Mouse (Mus musculus) forebrain, postnatal 0 days (tissue): ENCODE measurements around the gene Gtf2f1. TPM values are rescaled to one million over a fixed set of nuclear protein-coding genes. Genes with fewer than 3 reads are reported as not detected.
"Not testable (repeated sequence)": the region's sequence is repeated elsewhere in the genome, so short reads cannot be mapped to it uniquely, and the experiment has no call there.

ENCODE experiments used
- ATAC-seq: fragments of 200-750 bp; cut with Nextera tagmentation; 2 replicates; pipeline ENCODE4 v1.8.0; 2017; ENCODE audit warnings: mild to moderate bottlenecking, moderate library complexity
- DNase-seq: peaks from one replicate; pipeline ENCODE4 v3.0.0-alpha.2; 2015
- H3K27ac ChIP-seq: fragments of 300-500 bp; sonication (generic); 2 replicates; pipeline ENCODE4 v1.5.1; 2014; ENCODE audit warnings: low read depth, mild to moderate bottlenecking, antibody characterized with exemption, low read length, moderate library complexity, mixed read lengths
- H3K27me3 ChIP-seq: fragments of 300-500 bp; sonication (generic); 2 replicates; pipeline ENCODE4 v1.6.1; 2014; ENCODE audit warnings: mild to moderate bottlenecking, low read length, mixed read lengths; ENCODE audit not compliant: insufficient read depth
- H3K36me3 ChIP-seq: fragments of 300-500 bp; sonication (generic); 2 replicates; pipeline ENCODE4 v1.6.1; 2014; ENCODE audit warnings: mild to moderate bottlenecking, moderate library complexity; ENCODE audit not compliant: insufficient read depth
- H3K4me1 ChIP-seq: fragments of 300-500 bp; sonication (generic); 2 replicates; pipeline ENCODE4 v1.6.1; 2014; ENCODE audit warnings: antibody characterized with exemption; ENCODE audit not compliant: insufficient read depth
- H3K4me2 ChIP-seq: fragments of 300-500 bp; sonication (generic); 2 replicates; pipeline ENCODE4 v1.6.1; 2014; ENCODE audit warnings: low read depth, mild to moderate bottlenecking, moderate library complexity
- H3K4me3 ChIP-seq: fragments of 300-500 bp; sonication (generic); 2 replicates; pipeline ENCODE4 v1.5.1; 2014; ENCODE audit warnings: low read depth, low read length, mixed read lengths
- H3K9ac ChIP-seq: fragments of 300-500 bp; sonication (generic); 2 replicates; pipeline ENCODE4 v1.6.1; 2014; ENCODE audit warnings: mild to moderate bottlenecking
- H3K9me3 ChIP-seq: fragments of 300-500 bp; sonication (generic); 2 replicates; pipeline ENCODE4 v1.6.1; 2016; ENCODE audit warnings: low read length
- CTCF ChIP-seq: sonication (generic); IDR thresholded peaks from 2 replicates; pipeline ENCODE4 v1.5.1; 2016; ENCODE audit warnings: antibody characterized with exemption, control low read depth, low read depth
- WGBS: fragments of 180-500 bp; shearing (Covaris S2); extraction: QIAGEN DNeasy Blood & Tissue Kit; methylation state at CpG from one replicate; pipeline ENCODE4 v1.1.7; 2014; 5-methylcytosine and 5-hydroxymethylcytosine counted together
- polyA plus RNA-seq: library from polyadenylated mRNA; unstranded; fragments of >200 nt; fragmentation: Nextera tagmentation; extraction: Ambion mirVana; gene quantifications from 2 replicates; pipeline ENCODE4 v1.2.1, GENCODE M21; 2015
- total RNA-seq: library from RNA; depleted of rRNA; stranded (reverse); fragments of >200 nt; gene quantifications from 2 replicates; pipeline ENCODE4 v1.2.3, GENCODE M21; 2014; rRNA removed

Gtf2f1 gene
- total RNA-seq (59.1 and 63.1 TPM in 2 replicates), polyA plus RNA-seq (76.8 and 83.0 TPM in 2 replicates)

DNA sequence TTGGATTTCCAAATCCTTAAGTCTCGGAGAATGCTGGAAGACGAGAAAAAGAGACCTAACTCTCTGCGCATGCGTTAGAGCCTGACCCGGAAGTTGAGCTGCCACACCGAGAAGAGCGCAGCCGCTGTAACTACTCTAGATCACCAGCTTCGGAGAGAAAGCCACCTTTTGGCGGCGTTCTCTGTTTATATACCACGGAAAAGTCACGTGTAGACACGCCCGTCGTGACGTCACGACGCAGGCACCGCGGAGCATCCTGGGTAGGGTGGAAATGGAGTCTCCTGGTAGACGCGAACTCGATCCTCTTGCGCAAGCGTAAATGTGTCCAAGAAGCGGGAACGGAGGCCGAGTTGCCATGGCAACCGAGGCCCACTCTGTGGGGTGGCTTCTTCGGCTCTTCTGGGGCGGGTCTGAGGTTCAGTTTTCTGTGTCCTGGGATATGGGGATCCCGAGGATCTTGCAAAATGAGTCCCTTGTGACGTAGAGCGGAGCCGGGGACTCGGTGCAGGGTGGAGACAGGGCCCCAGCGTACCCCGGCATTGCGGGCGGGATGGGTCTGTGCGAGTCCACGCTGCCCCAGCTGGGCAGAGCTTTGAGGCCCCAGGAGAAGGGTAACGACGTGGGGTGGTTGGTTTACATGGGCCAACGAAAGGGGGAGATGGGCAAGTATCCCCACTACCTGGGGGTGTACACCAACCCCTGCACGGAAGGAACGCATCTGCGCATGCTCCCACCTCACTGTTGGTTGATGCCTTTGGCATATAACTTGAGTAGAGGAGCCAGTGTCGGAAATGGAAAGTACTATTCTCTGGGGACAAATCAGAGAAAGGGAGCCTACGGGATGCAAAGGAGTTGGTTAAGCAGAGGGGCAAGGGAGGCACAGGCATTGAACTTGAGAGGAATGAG lies at the start of gene Gtf2f1, which contains the start of gene Gm17949:
Gtf2f1 (minus strand) TSS at position 53 of the 906 bp plus-strand sequence.
Gm17949 (plus strand) TSS at position 234 of the 906 bp plus-strand sequence.
- Histone ChIP-seq H3K4me1 (peaks cover 18% of the 10 kb centered on the region), H3K27ac (peak within 1 kb of the TSS; percentile 97), H3K4me2 (peak within 1 kb of the TSS; percentile 90), H3K4me3 (peak within 1 kb of the TSS; percentile 74), H3K9ac (peak within 1 kb of the TSS; percentile 96), H3K9me3 (no peaks in the 10 kb centered on the region), H3K27me3 (no peaks in the 10 kb centered on the region), H3K36me3 (peaks cover 22% of the 10 kb centered on the region)
- TF ChIP-seq CTCF = peak; percentile 56
- DNase-seq = peak; percentile 100
- peak; percentile 93 for ATAC-seq
- 1% methylated on average over 51 of the region's 51 CpGs for WGBS

GRCm38 (mm10) chr17:57060231-57060801 lies 49.2 kb upstream of the Gtf2f1 start:
- H3K27me3 ChIP-seq = peaks cover 22% of the 10 kb centered on the region
- ATAC-seq (peak; percentile 92), DNase-seq (peak; percentile 97)
- peak overlapping the region; percentile 86 for H3K4me3 ChIP-seq
- no peaks in the 10 kb centered on the region for H3K9me3 ChIP-seq
- WGBS = under 1% methylated on average over 44 of the region's 44 CpGs
- peaks cover 15% of the 10 kb centered on the region for H3K36me3 ChIP-seq
- H3K4me2 ChIP-seq = peak overlapping the region; percentile 54
- H3K9ac ChIP-seq = peak overlapping the region; percentile 75
- peaks cover 9% of the 10 kb centered on the region for H3K4me1 ChIP-seq
- TF ChIP-seq CTCF = peak; percentile 84
- peak overlapping the region; percentile 87 for H3K27ac ChIP-seq

DNA sequence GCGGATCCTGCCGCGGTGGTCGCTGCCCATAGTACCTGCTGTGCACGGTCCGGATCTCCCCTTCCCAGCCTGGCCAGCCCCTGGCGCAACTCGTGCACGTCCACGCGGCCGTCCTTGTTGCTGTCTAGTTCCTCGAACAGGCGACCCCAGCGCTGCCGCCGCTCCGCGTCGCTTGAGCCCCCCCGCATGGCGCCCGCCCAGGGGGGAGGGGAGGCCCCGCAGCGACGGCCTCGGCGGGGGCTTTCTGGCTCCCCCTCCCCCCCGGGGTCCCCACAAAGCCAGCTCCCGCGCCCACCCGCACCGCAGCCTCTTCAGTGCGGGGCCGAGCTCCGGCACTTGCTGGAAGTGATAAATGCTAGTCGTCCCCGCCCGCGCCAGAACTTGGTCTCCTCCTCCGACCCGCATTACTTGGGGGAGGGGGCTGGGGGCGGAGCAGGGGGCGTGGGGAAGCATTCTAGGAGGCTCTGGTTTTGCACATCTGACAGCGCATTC lies 48.4 kb upstream of the Gtf2f1 start, which contains the start of gene Slc25a23:
Slc25a23 (minus strand) TSS at position 378 of the 492 bp plus-strand sequence.
- ATAC-seq = peak; percentile 85
- peak within 1 kb of the TSS; percentile 86 for H3K4me3 ChIP-seq
- WGBS = 3% methylated on average over 33 of the region's 45 CpGs

GRCm38 (mm10) chr17:57058891-57059485 lies 47.9 kb upstream of the Gtf2f1 start, which contains the start of gene Crb3:
Gene Crb3, plus strand, starts transcription at chr17:57059105.
- peaks cover 27% of the 10 kb centered on the region for H3K36me3 ChIP-seq
- WGBS = 0% methylated on average over 11 of the region's 22 CpGs
- H3K4me2 ChIP-seq = peak within 1 kb of the TSS; percentile 54
- H3K27me3 ChIP-seq = peaks cover 22% of the 10 kb centered on the region
- H3K4me1 ChIP-seq = peaks cover 9% of the 10 kb centered on the region
- ATAC-seq = no peak; the same call in 1 of the 2 replicates
- peak within 1 kb of the TSS; percentile 87 for H3K27ac ChIP-seq
- DNase-seq = peak; percentile 21
- peak within 1 kb of the TSS; percentile 86 for H3K4me3 ChIP-seq
- peak within 1 kb of the TSS; percentile 75 for H3K9ac ChIP-seq
- H3K9me3 ChIP-seq = no peaks in the 10 kb centered on the region
- TF ChIP-seq CTCF = no peak

More for the DNA sequence above, 48.4 kb upstream of the Gtf2f1 start, which contains the start of gene Slc25a23:
- Histone ChIP-seq H3K9me3 (no peaks in the 10 kb centered on the region), H3K27me3 (peaks cover 22% of the 10 kb centered on the region), H3K36me3 (peaks cover 23% of the 10 kb centered on the region), H3K9ac (peak within 1 kb of the TSS; percentile 75), H3K27ac (peak within 1 kb of the TSS; percentile 87), H3K4me2 (peak within 1 kb of the TSS; percentile 54), H3K4me1 (peaks cover 9% of the 10 kb centered on the region)
- peak; percentile 91 for DNase-seq
- no peak for TF ChIP-seq CTCF

DNA sequence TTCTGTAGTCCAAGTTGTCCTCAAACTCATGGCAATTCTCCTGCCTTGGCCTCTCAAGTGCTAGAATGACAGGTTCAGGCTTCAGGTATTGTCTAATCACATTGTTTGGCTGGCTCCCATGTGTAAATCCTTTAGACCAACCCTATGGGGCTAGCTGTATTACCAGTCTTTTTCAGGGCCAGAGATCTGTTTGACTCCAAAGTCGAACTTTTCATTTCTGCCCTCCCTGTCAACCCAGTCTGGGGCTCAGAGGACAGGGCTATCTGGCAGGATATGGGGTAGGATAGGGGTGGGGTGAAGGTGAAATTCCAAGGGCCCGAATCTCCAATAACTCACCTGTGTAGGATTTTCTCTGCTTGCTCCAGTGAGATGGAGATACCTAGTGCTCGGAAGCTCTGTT lies 45.2 kb upstream of the Gtf2f1 start:
- DNase-seq = no peak
- Histone ChIP-seq H3K4me2 (no peak overlapping the region), H3K9me3 (no peaks in the 10 kb centered on the region), H3K9ac (no peak overlapping the region), H3K27ac (no peak overlapping the region), H3K36me3 (peaks cover 51% of the 10 kb centered on the region), H3K4me1 (peaks cover 9% of the 10 kb centered on the region), H3K4me3 (no peak overlapping the region), H3K27me3 (peaks cover 4% of the 10 kb centered on the region; the same call in 1 of the 2 replicates)
- WGBS = 95% methylated on average over 3 of the region's 3 CpGs
- ATAC-seq = no peak
- no peak for TF ChIP-seq CTCF

DNA sequence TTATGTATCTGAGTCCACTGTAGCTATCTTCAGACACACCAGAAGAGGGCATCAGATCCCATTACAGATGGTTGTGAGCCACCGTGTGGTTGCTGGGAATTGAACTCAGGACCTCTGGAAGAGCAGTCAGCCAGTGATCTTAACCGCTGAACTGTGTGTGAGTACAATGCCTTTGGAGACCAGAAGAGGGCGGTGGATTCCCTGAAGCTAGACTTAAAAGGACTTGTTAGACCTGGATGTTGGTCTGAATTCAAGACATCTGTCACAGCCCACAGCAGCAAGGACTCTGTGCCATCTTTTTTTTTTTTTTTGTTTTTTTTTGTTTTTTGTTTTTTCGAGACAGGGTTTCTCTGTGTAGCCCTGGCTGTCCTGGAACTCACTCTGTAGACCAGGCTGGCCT lies 40.6 kb upstream of the Gtf2f1 start:
- not testable (repeated sequence) for H3K4me3 ChIP-seq, ATAC-seq, H3K4me1 ChIP-seq, H3K9me3 ChIP-seq, H3K27me3 ChIP-seq, H3K9ac ChIP-seq, H3K27ac ChIP-seq, DNase-seq, H3K4me2 ChIP-seq
- 90% methylated on average over 4 of the region's 4 CpGs for WGBS
- peak; percentile 34; the same call in 1 of the 2 replicates for TF ChIP-seq CTCF
- H3K36me3 ChIP-seq = peaks cover 72% of the 10 kb centered on the region
